Mouse (Mus musculus) stomach, postnatal 0 days (tissue): Measurements from ENCODE around the gene Hoxa3.

Experiments used
- CTCF ChIP-seq: IDR thresholded peaks from 2 replicates; pipeline ENCODE4 v1.5.1; 2016; ENCODE audit warnings: antibody characterized with exemption, low read depth, mild to moderate bottlenecking, moderate library complexity
- EP300 ChIP-seq: optimal IDR thresholded peaks from 2 replicates; pipeline ENCODE3; 2016; ENCODE audit warnings: antibody characterized with exemption

- TF ChIP-seq CTCF (peak; percentile 20; the same call in 1 of the 2 replicates), EP300 (no peak)
Measured at GRCm38 (mm10) chr6:52190410-52190809, 22.7 kb downstream of the Hoxa3 start.
